Comparison of ENCODE assay signal across 31 mouse cellular contexts in the genomic region with DNA sequence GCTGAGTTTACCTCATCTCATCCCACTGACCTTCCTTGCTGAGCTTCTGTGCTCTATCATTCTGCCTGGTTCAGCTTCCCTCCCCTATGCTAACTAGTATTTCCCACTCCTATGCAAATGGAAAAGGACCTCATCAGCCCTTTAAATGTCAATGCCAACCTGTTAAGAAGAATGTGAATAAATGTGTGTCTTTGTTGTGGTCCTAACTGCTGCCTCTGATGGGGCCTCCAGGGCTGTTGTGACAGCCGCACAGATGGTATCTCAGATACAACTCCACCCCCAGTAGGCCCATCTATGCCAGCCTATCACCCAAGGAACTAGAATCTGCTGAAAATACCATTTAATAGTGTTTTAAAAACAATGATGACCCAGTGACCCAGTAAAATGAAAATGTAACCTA.
"Had no signal": no experiment of that assay in that cellular context is flagged by ENCODE, and none has a peak within 500 bp of the region (broad histone marks: within the 10 kb centered on the region; RNA-seq: fewer than 3 reads in every experiment).

No protein-coding gene starts in this region.

- H3K27me3 ChIP-seq: heart, embryonic 13.5 days; heart, embryonic 15.5 days; hindbrain, embryonic 12.5 days; intestine, embryonic 15.5 days; kidney, embryonic 15.5 days; limb, embryonic 12.5 days; liver, embryonic 13.5 days; liver, embryonic 15.5 days had no signal

- H3K4me1 ChIP-seq: heart, embryonic 13.5 days; heart, embryonic 15.5 days; hindbrain, embryonic 10.5 days; hindbrain, embryonic 12.5 days; intestine, embryonic 15.5 days; kidney, embryonic 15.5 days; limb, embryonic 10.5 days; limb, embryonic 12.5 days; liver, embryonic 13.5 days; liver, embryonic 15.5 days had no signal

- H3K9ac ChIP-seq: heart, embryonic 13.5 days; heart, embryonic 15.5 days; hindbrain, embryonic 12.5 days; hindbrain, embryonic 14.5 days; intestine, embryonic 15.5 days; kidney, embryonic 15.5 days; limb, embryonic 12.5 days; liver, embryonic 13.5 days; liver, embryonic 15.5 days; liver, postnatal 0 days had no signal

- H3K9me3 ChIP-seq: heart, embryonic 13.5 days; heart, embryonic 15.5 days; hindbrain, embryonic 10.5 days; hindbrain, embryonic 12.5 days; intestine, embryonic 15.5 days; kidney, embryonic 15.5 days; limb, embryonic 10.5 days; limb, embryonic 12.5 days; liver, embryonic 13.5 days; liver, embryonic 15.5 days had no signal

- H3K36me3 ChIP-seq: heart, embryonic 13.5 days; heart, embryonic 15.5 days; hindbrain, embryonic 10.5 days; hindbrain, embryonic 12.5 days; intestine, embryonic 15.5 days; kidney, embryonic 15.5 days; limb, embryonic 10.5 days; limb, embryonic 12.5 days; liver, embryonic 13.5 days; liver, embryonic 15.5 days had no signal

- DNase-seq: gastrocnemius, adult 2 months; gastrocnemius, postnatal 10 days; gastrocnemius, postnatal 25 days; heart, adult 2 months; heart, postnatal 14 days; heart, postnatal 36 days; kidney, adult 18-20 months; kidney, adult 8-10 months; kidney, postnatal 14 days; kidney, postnatal 36 days; liver; liver, embryonic 13.5 days; liver, postnatal 0 days had no signal

- H3K4me3 ChIP-seq: gastrocnemius, adult 2 months; heart, adult 2 months; heart, embryonic 13.5 days; heart, embryonic 15.5 days; hindbrain, embryonic 10.5 days; hindbrain, embryonic 12.5 days; intestine, embryonic 15.5 days; kidney, embryonic 15.5 days; layer of hippocampus, adult 2 months; left cerebral cortex, adult 2 months; limb, embryonic 10.5 days; limb, embryonic 12.5 days; liver, embryonic 13.5 days; liver, embryonic 15.5 days had no signal

- ATAC-seq: hindbrain, embryonic 16.5 days; inflammation-experienced regulatory T-cells, adult 6 months; intestine, embryonic 15.5 days; intestine, postnatal 0 days; liver, postnatal 0 days had no signal

- H3K27ac ChIP-seq: gastrocnemius, adult 2 months; heart, adult 2 months; heart, embryonic 13.5 days; heart, embryonic 15.5 days; hindbrain, embryonic 10.5 days; hindbrain, embryonic 12.5 days; hindbrain, embryonic 14.5 days; intestine, embryonic 15.5 days; kidney, embryonic 15.5 days; kidney, postnatal 0 days; layer of hippocampus, adult 2 months; left cerebral cortex, adult 2 months; limb, embryonic 10.5 days; limb, embryonic 12.5 days; liver, embryonic 13.5 days; liver, embryonic 15.5 days had no signal

- H3K4me2 ChIP-seq: heart, embryonic 11.5 days; heart, embryonic 13.5 days; heart, embryonic 15.5 days; hindbrain, embryonic 12.5 days; hindbrain, embryonic 14.5 days; intestine, embryonic 15.5 days; kidney, embryonic 15.5 days; limb, embryonic 12.5 days; liver, embryonic 11.5 days; liver, embryonic 13.5 days; liver, embryonic 15.5 days had no signal
